Mouse (Mus musculus) embryonic facial prominence, embryonic 11.5 days (tissue): Measurements from ENCODE around the gene Arxes2. TPM values are rescaled to one million over a fixed set of nuclear protein-coding genes. Genes with fewer than 3 reads are reported as not detected.
A peak's percentile ranks its signal among the peaks of the same experiment; 100 is the strongest.

Experiments
- ATAC-seq: fragments of 200-750 bp; cut with Nextera tagmentation; replicated peaks from 2 replicates; pipeline ENCODE4 v1.8.0; 2017; ENCODE audit warnings: low read depth; ENCODE audit not compliant: insufficient number of reproducible peaks, low FRiP score, low TSS enrichment
- DNase-seq: peaks from one replicate; pipeline ENCODE4 v3.0.0-alpha.2; 2015; ENCODE audit warnings: low spot score
- H3K27ac ChIP-seq: fragments of 300-500 bp; sonication (generic); replicated peaks from 2 replicates; pipeline ENCODE4 v1.5.1; 2014; ENCODE audit warnings: mild to moderate bottlenecking, low read depth, low read length, control low read depth
- H3K27me3 ChIP-seq: fragments of 300-500 bp; sonication (generic); 2 replicates; pipeline ENCODE4 v1.6.1; 2014; ENCODE audit warnings: mild to moderate bottlenecking, low read length, moderate library complexity, mixed read lengths; ENCODE audit not compliant: control insufficient read depth, insufficient read depth
- H3K36me3 ChIP-seq: fragments of 300-500 bp; sonication (generic); replicated peaks from 2 replicates; pipeline ENCODE4 v1.6.1; 2014; ENCODE audit warnings: low read depth, mild to moderate bottlenecking, low read length, moderate library complexity, mixed read lengths; ENCODE audit not compliant: control insufficient read depth, insufficient read depth
- H3K4me1 ChIP-seq: fragments of 300-500 bp; sonication (generic); 2 replicates; pipeline ENCODE4 v1.6.1; 2014; ENCODE audit warnings: low read length, mixed read lengths; ENCODE audit not compliant: control insufficient read depth, insufficient read depth
- H3K4me2 ChIP-seq: fragments of 300-500 bp; sonication (generic); 2 replicates; pipeline ENCODE4 v1.6.1; 2014; ENCODE audit warnings: low read depth, mild to moderate bottlenecking, control low read depth, low read length, moderate library complexity
- H3K4me3 ChIP-seq: fragments of 300-500 bp; sonication (generic); 2 replicates; pipeline ENCODE4 v1.5.1; 2014; ENCODE audit warnings: low read depth, low read length, control low read depth
- H3K9ac ChIP-seq: fragments of 300-500 bp; sonication (generic); replicated peaks from 2 replicates; pipeline ENCODE4 v1.6.1; 2014; ENCODE audit warnings: mild to moderate bottlenecking, control low read depth, low read length
- H3K9me3 ChIP-seq: fragments of 300-500 bp; sonication (generic); replicated peaks from 2 replicates; pipeline ENCODE4 v1.6.1; 2016; ENCODE audit warnings: mild to moderate bottlenecking, low read length, inconsistent platforms, mixed read lengths; ENCODE audit not compliant: control insufficient read depth
- WGBS: fragments of 180-500 bp; shearing (Covaris S2); extraction: QIAGEN DNeasy Blood & Tissue Kit; methylation state at CpG from one replicate; pipeline ENCODE4 v1.1.7; 2014; 5-methylcytosine and 5-hydroxymethylcytosine counted together
- polyA plus RNA-seq: library from polyadenylated mRNA; unstranded; fragments of >200 nt; fragmentation: Nextera tagmentation; extraction: Ambion mirVana; gene quantifications from 2 replicates; pipeline ENCODE4 v1.2.1, GENCODE M21; 2014

The Arxes2 gene
- polyA plus RNA-seq, 1 experiment from 2014 or later: 134 TPM

- Histone ChIP-seq H3K4me2 (no peak overlapping the region), H3K4me3 (no peak overlapping the region), H3K27ac (no peak overlapping the region), H3K9me3 (no peaks in the 10 kb centered on the region), H3K4me1 (no peaks in the 10 kb centered on the region), H3K9ac (no peak overlapping the region), H3K36me3 (no peaks in the 10 kb centered on the region), H3K27me3 (no peaks in the 10 kb centered on the region)
- ATAC-seq: no peak
- peak; percentile 73 for DNase-seq
- WGBS: 22% methylated on average over 3 of the region's 3 CpGs
Measured at GRCm38 (mm10) chrX:135963629-135964028, 30.0 kb upstream of the Arxes2 start.

GRCm38 (mm10) chrX:135973597-135974423 lies 19.8 kb upstream of the Arxes2 start:
- H3K9ac ChIP-seq: no peak overlapping the region
- H3K4me2 ChIP-seq: no peak overlapping the region
- no peak overlapping the region for H3K4me3 ChIP-seq
- H3K36me3 ChIP-seq: no peaks in the 10 kb centered on the region
- ATAC-seq (no peak), DNase-seq (no peak)
- 75% methylated on average over 10 of the region's 10 CpGs for WGBS
- no peak overlapping the region for H3K27ac ChIP-seq
- no peaks in the 10 kb centered on the region for H3K4me1 ChIP-seq
- no peaks in the 10 kb centered on the region for H3K27me3 ChIP-seq
- H3K9me3 ChIP-seq: no peaks in the 10 kb centered on the region

GRCm38 (mm10) chrX:135974424-135975225 lies 19.0 kb upstream of the Arxes2 start:
- Histone ChIP-seq H3K9ac (no peak overlapping the region), H3K4me3 (no peak overlapping the region), H3K27me3 (no peaks in the 10 kb centered on the region), H3K36me3 (no peaks in the 10 kb centered on the region), H3K4me1 (no peaks in the 10 kb centered on the region), H3K9me3 (no peaks in the 10 kb centered on the region), H3K4me2 (no peak overlapping the region), H3K27ac (no peak overlapping the region)
- WGBS: 64% methylated on average over 20 of the region's 20 CpGs
- no peak for DNase-seq
- no peak for ATAC-seq

GRCm38 (mm10) chrX:135975226-135975552 lies 18.4 kb upstream of the Arxes2 start:
- Histone ChIP-seq H3K4me1 (no peaks in the 10 kb centered on the region), H3K9me3 (no peaks in the 10 kb centered on the region), H3K27ac (no peak overlapping the region), H3K27me3 (no peaks in the 10 kb centered on the region), H3K4me2 (no peak overlapping the region), H3K9ac (no peak overlapping the region), H3K4me3 (no peak overlapping the region), H3K36me3 (no peaks in the 10 kb centered on the region)
- ATAC-seq (no peak), DNase-seq (peak; percentile 70)
- WGBS: 26% methylated on average over 8 of the region's 8 CpGs

GRCm38 (mm10) chrX:135984539-135985260 lies 8.9 kb upstream of the Arxes2 start:
- no peaks in the 10 kb centered on the region for H3K4me1 ChIP-seq
- 77% methylated on average over 6 of the region's 6 CpGs for whole genome bisulfite sequencing

GRCm38 (mm10) chrX:135986267-135986666 lies 7.4 kb upstream of the Arxes2 start:
- ATAC-seq: no peak
- H3K9ac ChIP-seq: no peak overlapping the region
- H3K27ac ChIP-seq: no peak overlapping the region
- no peaks in the 10 kb centered on the region for H3K36me3 ChIP-seq
- no peaks in the 10 kb centered on the region for H3K27me3 ChIP-seq
- DNase-seq: no peak
- no peaks in the 10 kb centered on the region for H3K4me1 ChIP-seq
- no peaks in the 10 kb centered on the region for H3K9me3 ChIP-seq
- WGBS: 96% methylated on average over 3 of the region's 3 CpGs
- H3K4me2 ChIP-seq: no peak overlapping the region
- H3K4me3 ChIP-seq: no peak overlapping the region

More at GRCm38 (mm10) chrX:135984539-135985260, 8.9 kb upstream of the Arxes2 start:
- no peaks in the 10 kb centered on the region for H3K36me3 ChIP-seq
- H3K4me3 ChIP-seq: no peak overlapping the region
- DNase-seq: no peak
- no peak overlapping the region for H3K27ac ChIP-seq
- H3K4me2 ChIP-seq: no peak overlapping the region
- H3K9ac ChIP-seq: no peak overlapping the region
- no peaks in the 10 kb centered on the region for H3K27me3 ChIP-seq
- no peak for ATAC-seq
- no peaks in the 10 kb centered on the region for H3K9me3 ChIP-seq

DNA sequence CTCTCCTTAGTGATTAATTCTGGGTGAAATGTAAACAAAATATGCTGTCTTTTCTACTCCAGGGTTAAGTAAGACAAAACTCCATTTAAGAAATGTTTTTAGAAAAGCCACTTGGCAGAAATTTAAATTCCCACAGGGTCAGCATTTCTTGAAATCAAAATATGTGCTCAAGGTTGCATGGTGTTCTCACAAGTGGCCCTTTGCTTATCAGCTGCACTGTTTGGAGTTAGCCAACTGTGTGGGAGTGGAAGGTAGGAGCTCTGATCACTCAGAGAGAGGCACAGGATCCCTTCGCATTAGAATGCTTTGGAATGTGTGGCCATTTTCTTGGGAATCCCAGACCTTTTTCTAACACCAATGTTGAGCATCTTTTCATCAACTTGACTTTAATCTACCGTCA lies 3.0 kb upstream of the Arxes2 start:
- Histone ChIP-seq H3K36me3 (no peaks in the 10 kb centered on the region), H3K4me2 (no peak overlapping the region), H3K27me3 (no peaks in the 10 kb centered on the region), H3K9me3 (no peaks in the 10 kb centered on the region), H3K27ac (no peak overlapping the region), H3K4me3 (no peak overlapping the region), H3K9ac (no peak overlapping the region), H3K4me1 (no peaks in the 10 kb centered on the region)
- WGBS: 79% methylated on average over 2 of the region's 2 CpGs
- ATAC-seq (no peak), DNase-seq (no peak)
